Mouse (Mus musculus) E14TG2a.4 (cell line): ENCODE data around the gene Pan3.
"Not testable (repeated sequence)": the region's sequence is repeated elsewhere in the genome, so short reads cannot be mapped to it uniquely, and the experiment has no call there.

Source experiments
- H3K27me3 ChIP-seq: 2 replicates; pipeline ENCODE4 v1.6.1; 2014; ENCODE audit warnings: low read length, control low read depth; ENCODE audit not compliant: insufficient read depth
- H3K36me3 ChIP-seq: 2 replicates; pipeline ENCODE4 v1.6.1; 2014; ENCODE audit warnings: low read length, control low read depth; ENCODE audit not compliant: insufficient read depth
- H3K4me1 ChIP-seq: replicated peaks from 2 replicates; pipeline ENCODE4 v1.6.1; 2014; ENCODE audit warnings: low read depth, low read length, control low read depth
- H3K4me3 ChIP-seq: replicated peaks from 2 replicates; pipeline ENCODE4 v1.5.1; 2014; ENCODE audit warnings: mild to moderate bottlenecking, low read length
- H3K9me3 ChIP-seq: 2 replicates; pipeline ENCODE4 v1.6.1; 2014; ENCODE audit warnings: low read length, control low read depth
- CTCF ChIP-seq: conservative IDR thresholded peaks from 2 replicates; pipeline ENCODE4 v1.5.1; 2014; ENCODE audit warnings: low read length
- NANOG ChIP-seq: IDR thresholded peaks from 2 replicates; pipeline ENCODE4 v1.6.1; 2014; ENCODE audit warnings: borderline replicate concordance, low read length, mixed read lengths
- POU5F1 ChIP-seq: IDR thresholded peaks from 2 replicates; pipeline ENCODE4 v1.6.1; 2014; ENCODE audit warnings: low read length, borderline replicate concordance

The Pan3 gene

GRCm38 (mm10) chr5:147539815-147540214 lies 109.9 kb downstream of the Pan3 start:
- no peaks in the 10 kb centered on the region for H3K27me3 ChIP-seq
- H3K4me1 ChIP-seq, result no peaks in the 10 kb centered on the region
- TF ChIP-seq POU5F1 (no peak), NANOG (no peak), CTCF (no peak)
- no peaks in the 10 kb centered on the region for H3K9me3 ChIP-seq
- H3K4me3 ChIP-seq, result no peak overlapping the region
- peaks cover 86% of the 10 kb centered on the region for H3K36me3 ChIP-seq

- TF ChIP-seq CTCF, result no peak
- TF ChIP-seq POU5F1, result no peak
- TF ChIP-seq NANOG, result no peak
- Histone ChIP-seq H3K4me3 (no peak overlapping the region), H3K27me3 (no peaks in the 10 kb centered on the region), H3K36me3 (peaks cover 87% of the 10 kb centered on the region), H3K4me1 (peaks cover 7% of the 10 kb centered on the region; the same call in 1 of the 2 replicates), H3K9me3 (no peaks in the 10 kb centered on the region)
Measured at GRCm38 (mm10) chr5:147542291-147542690, 112.3 kb downstream of the Pan3 start.

GRCm38 (mm10) chr5:147545731-147546241 lies 115.8 kb downstream of the Pan3 start:
- TF ChIP-seq POU5F1 (no peak), CTCF (peak; percentile 34), NANOG (no peak)
- peaks cover 85% of the 10 kb centered on the region for H3K36me3 ChIP-seq
- no peak overlapping the region for H3K4me3 ChIP-seq
- H3K4me1 ChIP-seq, result peaks cover 24% of the 10 kb centered on the region
- H3K9me3 ChIP-seq, result no peaks in the 10 kb centered on the region
- no peaks in the 10 kb centered on the region for H3K27me3 ChIP-seq

- Histone ChIP-seq H3K4me1 (peaks cover 28% of the 10 kb centered on the region), H3K4me3 (no peak overlapping the region), H3K27me3 (no peaks in the 10 kb centered on the region), H3K36me3 (peaks cover 58% of the 10 kb centered on the region), H3K9me3 (no peaks in the 10 kb centered on the region)
- TF ChIP-seq POU5F1 (no peak), CTCF (no peak), NANOG (no peak)
Measured at GRCm38 (mm10) chr5:147549016-147549755, 119.2 kb downstream of the Pan3 start.

GRCm38 (mm10) chr5:147551879-147552627 lies 122.1 kb downstream of the Pan3 start:
- H3K4me1 ChIP-seq, result peaks cover 30% of the 10 kb centered on the region
- no peaks in the 10 kb centered on the region for H3K27me3 ChIP-seq
- TF ChIP-seq POU5F1 (no peak), CTCF (no peak), NANOG (no peak)
- no peak overlapping the region for H3K4me3 ChIP-seq
- H3K9me3 ChIP-seq, result no peaks in the 10 kb centered on the region
- H3K36me3 ChIP-seq, result peaks cover 34% of the 10 kb centered on the region

- H3K36me3 ChIP-seq, H3K4me3 ChIP-seq, H3K9me3 ChIP-seq, H3K27me3 ChIP-seq, H3K4me1 ChIP-seq: not testable (repeated sequence)
Measured at GRCm38 (mm10) chr5:147557641-147558040, 127.7 kb downstream of the Pan3 start.

GRCm38 (mm10) chr5:147563511-147564139 lies 133.7 kb downstream of the Pan3 start:
- Histone ChIP-seq H3K4me3 (0 out of 2 replicates have a peak overlapping the region, but pooled peaks have one; percentile 17), H3K9me3 (no peaks in the 10 kb centered on the region), H3K36me3 (no peaks in the 10 kb centered on the region), H3K27me3 (peaks cover 4% of the 10 kb centered on the region; the same call in 1 of the 2 replicates), H3K4me1 (peaks cover 17% of the 10 kb centered on the region)
- TF ChIP-seq CTCF, result no peak
- TF ChIP-seq NANOG, result no peak

GRCm38 (mm10) chr5:147564140-147564590 lies 134.2 kb downstream of the Pan3 start:
- TF ChIP-seq POU5F1 (no peak), NANOG (no peak)
- H3K9me3 ChIP-seq, result no peaks in the 10 kb centered on the region

More at GRCm38 (mm10) chr5:147564140-147564590, 134.2 kb downstream of the Pan3 start:
- Histone ChIP-seq H3K4me1 (peaks cover 17% of the 10 kb centered on the region), H3K27me3 (peaks cover 4% of the 10 kb centered on the region; the same call in 1 of the 2 replicates), H3K36me3 (no peaks in the 10 kb centered on the region), H3K4me3 (0 out of 2 replicates have a peak overlapping the region, but pooled peaks have one; percentile 17)
